Mouse (Mus musculus) thymus, adult 2 months (tissue): ENCODE results near the gene Ndufaf2.

ENCODE experiments used
- CTCF ChIP-seq: fragments of 200-500 bp; IDR thresholded peaks from 2 replicates; pipeline ENCODE4 v1.5.1; 2012; ENCODE audit warnings: mild to moderate bottlenecking, control low read depth, low read length, moderate library complexity, borderline replicate concordance; ENCODE audit not compliant: control insufficient read depth, poor library complexity, insufficient read depth; ENCODE audit errors: extremely low read depth
- POLR2A ChIP-seq: fragments of 200-500 bp; IDR thresholded peaks from 2 replicates; pipeline ENCODE4 v1.6.1; 2012; ENCODE audit warnings: mild to moderate bottlenecking, low read length, control low read depth, moderate library complexity; ENCODE audit not compliant: control insufficient read depth, poor library complexity, insufficient read depth; ENCODE audit errors: extremely low read depth

- TF ChIP-seq POLR2A, result no peak
- TF ChIP-seq CTCF, result no peak
Measured at GRCm38 (mm10) chr13:108208090-108208489, 49.7 kb upstream of the Ndufaf2 start.
